Mouse (Mus musculus) spleen, postnatal 4 days (tissue): ENCODE results near the gene Txk.

Experiments
- DNase-seq, 2 experiments: peaks; one replicate each; pipeline ENCODE4 v3.0.0; 2022; ENCODE audit warnings: low spot score in 2 of 2

Txk gene

GRCm38 (mm10) chr5:72751056-72751758 lies 1.4 kb downstream of the Txk start:
- DNase-seq, result no peak

GRCm38 (mm10) chr5:72750226-72750625 lies 2.4 kb downstream of the Txk start:
- DNase-seq, result no peak

- DNase-seq, result no peak
Observed at GRCm38 (mm10) chr5:72748659-72749265, 3.8 kb downstream of the Txk start.

GRCm38 (mm10) chr5:72747384-72747783 lies 5.2 kb downstream of the Txk start:
- DNase-seq, result no peak

- no peak for DNase-seq
Observed at GRCm38 (mm10) chr5:72746461-72746860, 6.1 kb downstream of the Txk start.

- no peak for DNase-seq
Observed at GRCm38 (mm10) chr5:72743103-72743502, 9.5 kb downstream of the Txk start.

GRCm38 (mm10) chr5:72736868-72737267 lies 15.7 kb downstream of the Txk start:
- DNase-seq, result no peak

- no peak for DNase-seq
Observed at GRCm38 (mm10) chr5:72736437-72736836, 16.1 kb downstream of the Txk start.

- DNase-seq, result no peak
Observed at GRCm38 (mm10) chr5:72735763-72736162, 16.8 kb downstream of the Txk start.

GRCm38 (mm10) chr5:72732885-72733284 lies 19.7 kb downstream of the Txk start:
- no peak for DNase-seq

- no peak for DNase-seq
Observed at GRCm38 (mm10) chr5:72725404-72725803, 27.2 kb downstream of the Txk start.

- DNase-seq, result no peak
Observed at GRCm38 (mm10) chr5:72723429-72723828, 29.1 kb downstream of the Txk start.

GRCm38 (mm10) chr5:72720587-72720986 lies 32.0 kb downstream of the Txk start:
- DNase-seq, result no peak

- DNase-seq, result peak; percentile 43 to 76
Observed at GRCm38 (mm10) chr5:72710572-72711278, 41.9 kb downstream of the Txk start.

- no peak for DNase-seq
Observed at GRCm38 (mm10) chr5:72709976-72710375, 42.6 kb downstream of the Txk start.

GRCm38 (mm10) chr5:72709451-72709850 lies 43.1 kb downstream of the Txk start:
- DNase-seq, result no peak

GRCm38 (mm10) chr5:72706722-72707121 lies 45.9 kb downstream of the Txk start:
- no peak for DNase-seq

GRCm38 (mm10) chr5:72706095-72706494 lies 46.5 kb downstream of the Txk start:
- no peak for DNase-seq

- no peak for DNase-seq
Observed at GRCm38 (mm10) chr5:72702202-72702601, 50.4 kb downstream of the Txk start.

GRCm38 (mm10) chr5:72699500-72699818 lies 53.1 kb downstream of the Txk start:
- no peak for DNase-seq

GRCm38 (mm10) chr5:72698818-72699499 lies 53.6 kb downstream of the Txk start:
- no peak for DNase-seq

GRCm38 (mm10) chr5:72698343-72698742 lies 54.2 kb downstream of the Txk start:
- DNase-seq, result no peak

GRCm38 (mm10) chr5:72696491-72696890 lies 56.1 kb downstream of the Txk start:
- DNase-seq, result no peak
